Mouse (Mus musculus) liver, postnatal 0 days (tissue): ENCODE measurements around the gene Cpped1. TPM values are rescaled to one million over a fixed set of nuclear protein-coding genes. Genes with fewer than 3 reads are reported as not detected.

Experiments used
- ATAC-seq: fragments of 200-750 bp; cut with Nextera tagmentation; 2 replicates; pipeline ENCODE4 v1.8.0; 2017; ENCODE audit warnings: mild to moderate bottlenecking, moderate library complexity
- DNase-seq: peaks from one replicate; pipeline ENCODE4 v3.0.0-alpha.2; 2016
- H3K27ac ChIP-seq: fragments of 300-500 bp; sonication (generic); 2 replicates; pipeline ENCODE4 v1.5.1; 2014; ENCODE audit warnings: antibody characterized with exemption, moderate library complexity, mild to moderate bottlenecking, low read depth
- H3K27me3 ChIP-seq: fragments of 300-500 bp; sonication (generic); 2 replicates; pipeline ENCODE4 v1.6.1; 2014; ENCODE audit warnings: low read length, control low read depth, mixed read lengths; ENCODE audit not compliant: insufficient read depth
- H3K36me3 ChIP-seq: fragments of 300-500 bp; sonication (generic); replicated peaks from 2 replicates; pipeline ENCODE4 v1.6.1; 2014; ENCODE audit warnings: mild to moderate bottlenecking, control low read depth, low read length, moderate library complexity, mixed read lengths; ENCODE audit not compliant: insufficient read depth
- H3K4me1 ChIP-seq: fragments of 300-500 bp; sonication (generic); 2 replicates; pipeline ENCODE4 v1.6.1; 2014; ENCODE audit warnings: antibody characterized with exemption, mild to moderate bottlenecking, control low read depth; ENCODE audit not compliant: insufficient read depth
- H3K4me2 ChIP-seq: fragments of 300-500 bp; sonication (generic); 2 replicates; pipeline ENCODE4 v1.6.1; 2014; ENCODE audit warnings: low read depth, mild to moderate bottlenecking, low read length, moderate library complexity, mixed read lengths
- H3K4me3 ChIP-seq: fragments of 300-500 bp; sonication (generic); 2 replicates; pipeline ENCODE4 v1.5.1; 2014; ENCODE audit warnings: low read depth, low read length
- H3K9ac ChIP-seq: fragments of 300-500 bp; sonication (generic); replicated peaks from 2 replicates; pipeline ENCODE4 v1.6.1; 2014; ENCODE audit warnings: mild to moderate bottlenecking, moderate library complexity
- H3K9me3 ChIP-seq: fragments of 300-500 bp; sonication (generic); 2 replicates; pipeline ENCODE4 v1.6.1; 2016; ENCODE audit warnings: mild to moderate bottlenecking, control low read depth, low read length, mixed read lengths
- CTCF ChIP-seq: sonication (generic); IDR thresholded peaks from 2 replicates; pipeline ENCODE4 v1.5.1; 2016; ENCODE audit warnings: antibody characterized with exemption, low read depth
- EP300 ChIP-seq: IDR thresholded peaks from 2 replicates; pipeline ENCODE4 v1.6.1; 2016; ENCODE audit warnings: antibody characterized with exemption, low read depth, mild to moderate bottlenecking
- WGBS: fragments of 180-500 bp; shearing (Covaris S2); extraction: QIAGEN DNeasy Blood & Tissue Kit; methylation state at CpG from one replicate; pipeline ENCODE4 v1.1.7; 2014; ENCODE audit not compliant: insufficient replicate concordance; 5-methylcytosine and 5-hydroxymethylcytosine counted together
- polyA plus RNA-seq: library from polyadenylated mRNA; unstranded; fragments of >200 nt; fragmentation: Nextera tagmentation; extraction: Ambion mirVana; gene quantifications from 2 replicates; pipeline ENCODE4 v1.2.1, GENCODE M21; 2015

Cpped1 gene
- polyA plus RNA-seq, 1 experiment from 2014 or later, result 14.1 TPM

DNA sequence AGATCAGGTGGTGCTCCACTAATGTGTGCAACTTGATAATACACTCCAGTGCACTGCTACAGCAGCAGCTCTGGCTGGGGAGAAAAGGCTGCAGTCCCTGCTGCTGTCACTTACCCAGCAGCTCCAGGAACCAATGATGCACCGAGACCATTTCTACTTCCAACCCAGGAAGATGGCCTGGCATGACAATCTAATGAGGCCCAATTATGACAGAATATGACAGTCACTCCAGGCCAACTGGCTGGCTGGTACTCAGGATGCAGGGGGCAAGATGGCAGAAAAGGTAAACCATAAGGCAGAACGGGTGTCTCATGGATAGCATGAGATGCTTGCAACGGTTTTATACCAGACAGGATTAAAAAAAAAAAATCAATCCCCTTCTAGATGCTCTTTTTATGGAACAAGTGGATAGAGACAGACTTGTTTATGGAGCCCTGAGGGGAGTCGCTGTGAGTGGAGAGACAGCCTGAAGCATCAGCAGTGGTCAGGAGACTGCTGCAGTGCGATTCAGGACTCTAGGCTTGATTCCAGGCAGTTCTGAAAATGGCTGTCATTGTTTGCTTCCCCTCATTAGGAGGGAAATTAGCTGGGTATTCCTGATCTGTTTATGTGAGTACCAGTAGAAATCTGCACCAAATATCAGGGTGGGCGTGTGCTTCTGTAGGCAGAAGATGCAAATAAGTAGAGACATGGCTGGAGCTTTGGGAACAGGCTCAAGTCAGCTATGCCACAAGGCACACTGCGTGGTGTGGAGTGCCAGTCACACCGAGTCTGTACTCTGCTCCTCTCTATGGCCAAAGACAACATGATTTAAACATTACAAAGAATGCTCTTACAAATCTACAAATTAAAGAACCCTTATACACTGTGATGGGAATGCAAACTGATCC is 56.3 kb downstream of the Cpped1 start:
- Histone ChIP-seq H3K36me3 (no peaks in the 10 kb centered on the region; the same call in 1 of the 2 replicates), H3K9me3 (no peaks in the 10 kb centered on the region), H3K4me1 (no peaks in the 10 kb centered on the region), H3K4me2 (no peak overlapping the region), H3K27me3 (no peaks in the 10 kb centered on the region), H3K9ac (no peak overlapping the region), H3K27ac (no peak overlapping the region), H3K4me3 (no peak overlapping the region)
- no peak for DNase-seq
- 83% methylated on average over 8 of the region's 8 CpGs for WGBS
- TF ChIP-seq CTCF, result no peak
- no peak for ATAC-seq

DNA sequence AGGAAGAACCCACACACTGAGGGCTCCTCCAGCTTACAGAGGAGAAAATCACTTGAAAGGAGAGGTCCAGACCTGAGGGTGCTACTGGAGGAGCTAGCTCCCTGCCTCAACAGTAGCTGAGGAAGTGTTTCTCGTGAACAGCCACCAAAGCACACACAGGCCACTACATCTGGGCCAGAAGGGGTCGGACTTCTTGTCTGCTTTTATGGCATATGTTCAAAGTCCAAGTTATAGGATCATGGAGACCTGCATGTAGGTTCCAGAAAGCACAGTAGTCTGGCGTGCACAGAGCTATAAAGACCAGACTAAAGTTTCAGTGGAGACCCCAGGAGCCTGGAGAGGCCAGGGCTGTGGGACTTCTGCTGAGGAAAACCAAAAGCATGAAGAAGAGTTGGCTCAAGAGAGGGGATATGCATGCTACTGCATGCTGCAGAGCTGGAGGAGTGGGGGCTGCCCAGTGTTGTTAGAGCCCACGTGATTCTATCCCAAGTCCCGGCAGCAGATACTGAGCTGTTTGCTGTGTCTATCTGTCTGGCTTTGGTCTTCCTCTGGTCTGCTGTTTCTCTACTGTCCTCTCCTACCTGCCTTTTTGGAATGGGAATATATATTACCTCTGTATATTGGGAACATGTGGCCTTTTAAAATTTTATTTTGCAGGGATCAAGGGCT is 60.1 kb downstream of the Cpped1 start:
- Histone ChIP-seq H3K4me1 (no peaks in the 10 kb centered on the region), H3K27me3 (no peaks in the 10 kb centered on the region), H3K27ac (no peak overlapping the region), H3K9ac (no peak overlapping the region), H3K4me2 (no peak overlapping the region), H3K36me3 (no peaks in the 10 kb centered on the region; the same call in 1 of the 2 replicates), H3K9me3 (no peaks in the 10 kb centered on the region), H3K4me3 (no peak overlapping the region)
- no peak for DNase-seq
- ATAC-seq, result no peak
- 51% methylated on average over 5 of the region's 5 CpGs for WGBS
- TF ChIP-seq CTCF, result no peak
- no peak for TF ChIP-seq EP300

DNA sequence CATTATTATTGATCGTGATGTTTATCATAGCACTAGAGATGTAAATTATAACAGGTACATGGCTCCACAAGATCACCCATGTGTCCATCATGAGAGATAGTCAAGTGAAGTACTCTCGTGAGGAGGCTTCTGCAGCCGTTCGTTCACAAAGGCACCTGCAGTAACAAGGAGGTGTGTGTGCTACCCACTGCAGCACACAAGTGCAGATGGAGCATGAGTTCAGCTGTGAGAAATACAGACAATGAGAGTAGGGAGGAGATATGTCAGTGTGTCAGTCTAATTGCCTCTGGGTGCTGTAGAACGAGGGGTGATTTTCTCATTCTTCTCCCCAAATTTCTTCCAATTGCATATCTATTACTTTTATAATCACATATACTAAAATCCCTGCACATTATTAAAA is 63.9 kb downstream of the Cpped1 start:
- Histone ChIP-seq H3K27ac (no peak overlapping the region), H3K4me2 (no peak overlapping the region), H3K36me3 (no peaks in the 10 kb centered on the region; the same call in 1 of the 2 replicates), H3K9ac (no peak overlapping the region), H3K27me3 (no peaks in the 10 kb centered on the region), H3K9me3 (no peaks in the 10 kb centered on the region), H3K4me3 (no peak overlapping the region), H3K4me1 (no peaks in the 10 kb centered on the region)
- WGBS, result 84% methylated on average over 5 of the region's 5 CpGs
- TF ChIP-seq EP300 (no peak), CTCF (no peak)
- DNase-seq (no peak), ATAC-seq (no peak)

DNA sequence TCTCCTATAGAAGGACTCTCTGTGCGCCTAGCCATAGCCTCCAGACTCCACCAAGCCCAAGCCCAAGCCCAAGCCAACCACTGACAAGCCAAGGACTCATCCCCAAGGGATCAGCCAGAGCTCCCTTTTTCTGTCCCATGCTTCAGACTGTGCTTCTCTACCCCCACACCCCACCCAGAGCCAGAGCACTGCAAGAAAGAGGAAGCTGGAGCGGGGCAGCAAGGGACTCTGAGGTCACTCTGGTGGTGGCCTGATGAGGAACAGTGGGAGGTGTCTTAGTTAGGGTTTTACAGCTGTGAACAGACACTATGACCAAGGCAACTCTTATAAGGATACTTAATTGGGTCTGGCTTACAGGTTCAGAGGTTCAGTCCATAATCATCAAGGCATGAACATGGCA is 65.8 kb downstream of the Cpped1 start:
- TF ChIP-seq EP300 (no peak), CTCF (no peak)
- no peak for ATAC-seq

GRCm38 (mm10) chr16:11833474-11833873 is 75.8 kb downstream of the Cpped1 start:
- H3K36me3 ChIP-seq, result no peaks in the 10 kb centered on the region
- H3K4me1 ChIP-seq, result no peaks in the 10 kb centered on the region
- no peak overlapping the region for H3K27ac ChIP-seq
- no peaks in the 10 kb centered on the region for H3K27me3 ChIP-seq
- H3K4me3 ChIP-seq, result no peak overlapping the region
- H3K4me2 ChIP-seq, result no peak overlapping the region
- H3K9ac ChIP-seq, result no peak overlapping the region
- no peak for TF ChIP-seq CTCF
- no peak for TF ChIP-seq EP300
- WGBS, result 93% methylated on average over 1 of the region's 1 CpGs
- ATAC-seq, result no peak
- DNase-seq, result no peak
- H3K9me3 ChIP-seq, result no peaks in the 10 kb centered on the region

More for the DNA sequence above, 65.8 kb downstream of the Cpped1 start:
- Histone ChIP-seq H3K27ac (no peak overlapping the region), H3K4me1 (no peaks in the 10 kb centered on the region), H3K36me3 (no peaks in the 10 kb centered on the region), H3K4me2 (no peak overlapping the region), H3K27me3 (no peaks in the 10 kb centered on the region), H3K9me3 (no peaks in the 10 kb centered on the region), H3K9ac (no peak overlapping the region), H3K4me3 (no peak overlapping the region)
- DNase-seq, result peak; percentile 15
- WGBS, result 73% methylated on average over 2 of the region's 2 CpGs

DNA sequence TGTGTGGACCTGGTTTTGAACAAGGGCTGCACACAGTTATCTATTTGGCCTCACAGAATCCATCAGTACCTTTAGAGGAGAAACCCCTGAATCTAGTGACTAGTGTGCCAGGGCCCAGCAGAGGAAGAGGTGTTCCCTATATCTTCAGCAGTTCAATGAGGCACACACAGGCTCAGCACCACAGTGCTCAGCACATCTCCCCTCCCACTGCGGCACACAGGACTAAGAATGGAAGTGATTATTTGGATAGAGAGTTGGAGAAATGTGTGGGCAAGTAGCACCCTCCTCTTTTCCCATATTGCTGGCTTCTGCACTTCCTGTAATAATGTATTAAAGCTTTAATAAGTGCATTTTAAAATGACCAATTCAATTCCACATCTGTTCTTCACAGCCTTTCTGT is 80.4 kb downstream of the Cpped1 start:
- 94% methylated on average over 1 of the region's 1 CpGs for WGBS
- no peak overlapping the region for H3K4me3 ChIP-seq
- no peak overlapping the region for H3K9ac ChIP-seq
- no peak for ATAC-seq
- TF ChIP-seq EP300, result no peak
- H3K9me3 ChIP-seq, result no peaks in the 10 kb centered on the region
- no peaks in the 10 kb centered on the region for H3K27me3 ChIP-seq
- no peaks in the 10 kb centered on the region for H3K4me1 ChIP-seq
- H3K36me3 ChIP-seq, result peaks cover 5% of the 10 kb centered on the region
- no peak overlapping the region for H3K4me2 ChIP-seq
- DNase-seq, result no peak
- no peak overlapping the region for H3K27ac ChIP-seq
